Mouse (Mus musculus) forebrain, postnatal 0 days (tissue): ENCODE results near the gene Gucy2g. TPM values are rescaled to one million over a fixed set of nuclear protein-coding genes. Genes with fewer than 3 reads are reported as not detected.

Experiments
- ATAC-seq: fragments of 200-750 bp; cut with Nextera tagmentation; 2 replicates; pipeline ENCODE4 v1.8.0; 2017; ENCODE audit warnings: mild to moderate bottlenecking, moderate library complexity
- DNase-seq: peaks from one replicate; pipeline ENCODE4 v3.0.0-alpha.2; 2015
- H3K27ac ChIP-seq: fragments of 300-500 bp; sonication (generic); 2 replicates; pipeline ENCODE4 v1.5.1; 2014; ENCODE audit warnings: low read depth, mild to moderate bottlenecking, antibody characterized with exemption, low read length, moderate library complexity, mixed read lengths
- H3K27me3 ChIP-seq: fragments of 300-500 bp; sonication (generic); 2 replicates; pipeline ENCODE4 v1.6.1; 2014; ENCODE audit warnings: mild to moderate bottlenecking, low read length, mixed read lengths; ENCODE audit not compliant: insufficient read depth
- H3K36me3 ChIP-seq: fragments of 300-500 bp; sonication (generic); 2 replicates; pipeline ENCODE4 v1.6.1; 2014; ENCODE audit warnings: mild to moderate bottlenecking, moderate library complexity; ENCODE audit not compliant: insufficient read depth
- H3K4me1 ChIP-seq: fragments of 300-500 bp; sonication (generic); 2 replicates; pipeline ENCODE4 v1.6.1; 2014; ENCODE audit warnings: antibody characterized with exemption; ENCODE audit not compliant: insufficient read depth
- H3K4me2 ChIP-seq: fragments of 300-500 bp; sonication (generic); 2 replicates; pipeline ENCODE4 v1.6.1; 2014; ENCODE audit warnings: low read depth, mild to moderate bottlenecking, moderate library complexity
- H3K4me3 ChIP-seq: fragments of 300-500 bp; sonication (generic); 2 replicates; pipeline ENCODE4 v1.5.1; 2014; ENCODE audit warnings: low read depth, low read length, mixed read lengths
- H3K9ac ChIP-seq: fragments of 300-500 bp; sonication (generic); 2 replicates; pipeline ENCODE4 v1.6.1; 2014; ENCODE audit warnings: mild to moderate bottlenecking
- H3K9me3 ChIP-seq: fragments of 300-500 bp; sonication (generic); 2 replicates; pipeline ENCODE4 v1.6.1; 2016; ENCODE audit warnings: low read length
- CTCF ChIP-seq: sonication (generic); IDR thresholded peaks from 2 replicates; pipeline ENCODE4 v1.5.1; 2016; ENCODE audit warnings: antibody characterized with exemption, control low read depth, low read depth
- WGBS: fragments of 180-500 bp; shearing (Covaris S2); extraction: QIAGEN DNeasy Blood & Tissue Kit; methylation state at CpG from one replicate; pipeline ENCODE4 v1.1.7; 2014; 5-methylcytosine and 5-hydroxymethylcytosine counted together
- polyA plus RNA-seq: library from polyadenylated mRNA; unstranded; fragments of >200 nt; fragmentation: Nextera tagmentation; extraction: Ambion mirVana; gene quantifications from 2 replicates; pipeline ENCODE4 v1.2.1, GENCODE M21; 2015
- total RNA-seq: library from RNA; depleted of rRNA; stranded (reverse); fragments of >200 nt; gene quantifications from 2 replicates; pipeline ENCODE4 v1.2.3, GENCODE M21; 2014

The Gucy2g gene
- total and polyA plus RNA-seq, 2 experiments from 2014 or later = 0.14 to 0.22 TPM

GRCm38 (mm10) chr19:55165954-55166353 is 75.1 kb downstream of the Gucy2g start:
- Histone ChIP-seq H3K4me2 (no peak overlapping the region), H3K4me1 (no peaks in the 10 kb centered on the region), H3K27me3 (no peaks in the 10 kb centered on the region), H3K36me3 (no peaks in the 10 kb centered on the region), H3K9me3 (no peaks in the 10 kb centered on the region), H3K4me3 (no peak overlapping the region), H3K9ac (no peak overlapping the region), H3K27ac (no peak overlapping the region)
- no peak for TF ChIP-seq CTCF
- WGBS = 79% methylated on average over 4 of the region's 4 CpGs
- ATAC-seq (no peak), DNase-seq (no peak)

- DNase-seq (no peak), ATAC-seq (no peak)
- TF ChIP-seq CTCF = no peak
- H3K9me3 ChIP-seq = no peaks in the 10 kb centered on the region
- no peak overlapping the region for H3K4me3 ChIP-seq
- WGBS = 83% methylated on average over 1 of the region's 1 CpGs
- no peaks in the 10 kb centered on the region for H3K4me1 ChIP-seq
- no peak overlapping the region for H3K4me2 ChIP-seq
- H3K9ac ChIP-seq = no peak overlapping the region
- H3K36me3 ChIP-seq = no peaks in the 10 kb centered on the region
- no peaks in the 10 kb centered on the region for H3K27me3 ChIP-seq
- no peak overlapping the region for H3K27ac ChIP-seq
These were observed 75.7 kb downstream of the Gucy2g start for GRCm38 (mm10) chr19:55165183-55165865.

DNA sequence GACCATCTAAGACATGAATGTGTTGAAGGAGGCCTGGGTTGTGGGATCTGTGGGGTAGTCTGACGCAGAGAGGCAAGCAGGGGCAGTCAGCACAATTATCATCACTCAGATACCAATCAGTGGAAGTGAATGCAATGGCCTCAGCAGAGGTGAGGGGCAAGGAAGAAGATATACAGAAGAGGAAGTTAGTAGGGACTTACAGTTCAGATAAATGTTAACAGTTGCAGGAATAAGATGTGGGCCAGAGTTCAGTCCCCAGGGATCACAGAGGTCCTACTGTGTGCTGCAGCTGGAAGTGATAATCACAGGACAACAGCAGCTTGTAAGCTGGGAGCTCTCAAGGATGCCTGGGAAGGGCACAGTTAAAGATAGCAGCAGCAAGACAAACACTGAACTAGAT is 76.9 kb downstream of the Gucy2g start:
- no peak for TF ChIP-seq CTCF
- no peak overlapping the region for H3K4me3 ChIP-seq
- no peak overlapping the region for H3K27ac ChIP-seq
- no peaks in the 10 kb centered on the region for H3K27me3 ChIP-seq
- no peak overlapping the region for H3K4me2 ChIP-seq
- no peaks in the 10 kb centered on the region for H3K4me1 ChIP-seq
- WGBS = 85% methylated on average over 1 of the region's 1 CpGs
- ATAC-seq (no peak), DNase-seq (no peak)
- no peak overlapping the region for H3K9ac ChIP-seq
- H3K36me3 ChIP-seq = no peaks in the 10 kb centered on the region
- no peaks in the 10 kb centered on the region for H3K9me3 ChIP-seq

DNA sequence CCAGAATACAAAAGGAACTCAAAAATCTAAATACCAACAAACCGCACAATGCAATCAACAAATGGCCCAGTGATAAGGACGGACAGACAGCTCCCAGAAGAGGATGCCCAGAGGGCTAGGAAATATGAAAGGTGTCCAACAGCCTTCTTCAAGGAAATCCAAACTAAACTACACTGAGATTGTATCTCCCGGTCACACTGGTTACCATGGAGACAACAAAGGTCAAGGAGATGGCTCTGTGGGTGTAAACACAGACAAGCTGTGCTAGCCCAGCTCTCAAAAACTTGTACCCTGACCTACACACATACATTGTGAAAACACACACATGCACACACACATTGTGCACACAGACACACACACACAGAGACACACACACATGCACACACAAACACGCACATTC is 78.8 kb downstream of the Gucy2g start:
- Histone ChIP-seq H3K27me3 (no peaks in the 10 kb centered on the region), H3K9ac (no peak overlapping the region), H3K9me3 (no peaks in the 10 kb centered on the region), H3K4me2 (no peak overlapping the region), H3K36me3 (no peaks in the 10 kb centered on the region), H3K27ac (no peak overlapping the region), H3K4me3 (no peak overlapping the region), H3K4me1 (no peaks in the 10 kb centered on the region)
- no peak for ATAC-seq
- no peak for TF ChIP-seq CTCF
- no peak for DNase-seq
- 83% methylated on average over 4 of the region's 4 CpGs for WGBS

- no peak overlapping the region for H3K27ac ChIP-seq
- 89% methylated on average over 6 of the region's 6 CpGs for WGBS
- H3K27me3 ChIP-seq = no peaks in the 10 kb centered on the region
- no peaks in the 10 kb centered on the region for H3K4me1 ChIP-seq
- no peak overlapping the region for H3K4me3 ChIP-seq
- no peak overlapping the region for H3K4me2 ChIP-seq
- no peaks in the 10 kb centered on the region for H3K9me3 ChIP-seq
- no peak for TF ChIP-seq CTCF
- DNase-seq (no peak), ATAC-seq (no peak)
- no peaks in the 10 kb centered on the region for H3K36me3 ChIP-seq
- H3K9ac ChIP-seq = no peak overlapping the region
These were observed 81.2 kb downstream of the Gucy2g start for GRCm38 (mm10) chr19:55159826-55160225.

DNA sequence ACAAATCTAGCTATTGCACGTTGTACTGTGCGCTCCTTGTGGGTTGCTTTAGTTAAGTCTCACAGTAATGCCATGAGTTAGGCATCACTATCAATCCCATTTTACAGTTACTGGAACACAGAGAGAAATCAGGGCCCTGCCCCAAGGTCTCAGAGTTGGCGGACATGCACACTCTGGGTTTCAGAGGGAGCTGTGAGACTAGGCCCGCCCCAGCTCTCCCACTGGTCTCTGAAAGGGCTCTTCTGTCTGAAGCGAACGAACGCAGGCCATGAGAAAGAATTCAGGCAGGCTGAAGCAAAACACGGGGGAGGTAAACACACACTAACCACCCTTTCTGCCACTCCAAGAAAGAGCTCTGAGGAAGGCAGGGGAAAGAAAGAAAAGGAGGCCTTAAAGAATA is 82.4 kb downstream of the Gucy2g start:
- ATAC-seq (no peak), DNase-seq (no peak)
- no peaks in the 10 kb centered on the region for H3K4me1 ChIP-seq

DNA sequence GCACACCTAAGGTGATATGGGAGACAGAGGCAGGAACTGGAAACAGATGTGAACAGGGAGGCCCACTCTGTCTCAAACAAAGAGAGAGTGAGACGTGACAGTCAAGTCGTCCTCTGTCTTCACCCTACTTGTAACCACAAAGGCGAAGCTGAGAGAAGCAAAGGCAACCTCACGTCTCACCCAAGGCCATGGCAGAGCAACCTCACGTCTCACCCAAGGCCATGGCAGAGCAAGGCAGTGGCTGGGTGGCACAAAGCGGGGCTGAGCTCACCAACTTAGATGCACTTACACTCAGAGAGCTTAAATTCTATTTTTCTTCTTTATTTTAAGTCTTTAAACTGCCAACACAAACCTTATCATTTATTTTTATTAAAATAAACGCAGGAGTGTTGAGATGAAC is 84.0 kb downstream of the Gucy2g start:
- no peaks in the 10 kb centered on the region for H3K4me1 ChIP-seq
- H3K36me3 ChIP-seq = no peaks in the 10 kb centered on the region
- no peaks in the 10 kb centered on the region for H3K27me3 ChIP-seq
- DNase-seq (no peak), ATAC-seq (no peak)
- no peak overlapping the region for H3K4me3 ChIP-seq
- no peak for TF ChIP-seq CTCF
- 88% methylated on average over 7 of the region's 7 CpGs for WGBS
- no peak overlapping the region for H3K4me2 ChIP-seq
- no peaks in the 10 kb centered on the region for H3K9me3 ChIP-seq
- no peak overlapping the region for H3K27ac ChIP-seq
- H3K9ac ChIP-seq = no peak overlapping the region

More for the DNA sequence above, 82.4 kb downstream of the Gucy2g start:
- Histone ChIP-seq H3K36me3 (no peaks in the 10 kb centered on the region), H3K4me2 (no peak overlapping the region), H3K9me3 (no peaks in the 10 kb centered on the region), H3K27me3 (no peaks in the 10 kb centered on the region), H3K9ac (no peak overlapping the region), H3K27ac (no peak overlapping the region), H3K4me3 (no peak overlapping the region)
- WGBS = 57% methylated on average over 8 of the region's 8 CpGs
- no peak for TF ChIP-seq CTCF
